Mouse (Mus musculus) cerebellum, adult 2 months (tissue): ENCODE data around the gene Ago4.

Source experiments
- CTCF ChIP-seq: fragments of 200-500 bp; IDR thresholded peaks from 2 replicates; pipeline ENCODE4 v1.5.1; 2011; ENCODE audit warnings: low read depth, mild to moderate bottlenecking, control low read depth, low read length, moderate library complexity, borderline replicate concordance; ENCODE audit not compliant: insufficient read depth
- POLR2A ChIP-seq: fragments of 200-500 bp; IDR thresholded peaks from 2 replicates; pipeline ENCODE4 v1.6.1; 2011; ENCODE audit warnings: low read length, control low read depth, borderline replicate concordance; ENCODE audit not compliant: insufficient read depth

- no peak for TF ChIP-seq POLR2A
- TF ChIP-seq CTCF, result no peak
Observed at GRCm38 (mm10) chr4:126512308-126513066, 20.8 kb downstream of the Ago4 start.
